Mouse (Mus musculus): ENCODE data around the gene Tob1.

Tob1 gene

DNA sequence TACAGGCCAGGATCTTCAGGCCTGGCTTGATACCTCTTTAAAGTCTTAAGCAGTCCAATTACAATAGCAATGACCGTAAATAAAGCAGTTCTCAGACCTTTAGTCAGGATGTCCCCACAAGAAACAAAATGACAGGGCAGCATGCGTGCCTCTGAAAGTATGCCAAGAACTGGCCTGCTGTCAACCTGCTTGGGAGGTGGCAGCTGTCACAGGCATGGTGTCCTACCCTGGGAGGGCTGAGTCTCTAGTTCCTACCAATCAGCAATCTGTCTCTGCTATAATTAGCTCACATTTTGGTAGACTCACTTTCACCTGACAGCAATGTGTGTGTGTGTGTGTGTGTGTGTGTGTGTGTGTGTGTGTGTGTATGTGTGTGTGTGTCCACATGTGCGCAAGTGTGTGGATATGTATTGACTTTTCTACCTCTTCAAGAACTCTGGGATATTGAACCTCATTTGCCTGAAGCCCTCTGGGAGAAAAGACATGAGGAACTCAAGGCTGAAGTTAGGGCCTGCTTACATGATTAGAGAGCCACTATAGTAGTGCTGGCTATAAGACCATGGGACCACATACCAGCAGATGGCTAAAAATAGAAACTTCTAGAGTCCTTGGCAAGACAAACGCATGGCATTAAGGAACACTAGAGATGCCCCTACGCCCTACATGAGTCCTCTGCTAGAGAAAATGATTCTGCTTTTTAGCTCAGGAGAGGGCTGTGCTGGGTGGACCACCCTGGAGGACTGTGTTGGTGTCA is 18.1 kb downstream of the Tob1 start:
- no peak for DNase-seq (ENCODE audit: low spot score)

DNA sequence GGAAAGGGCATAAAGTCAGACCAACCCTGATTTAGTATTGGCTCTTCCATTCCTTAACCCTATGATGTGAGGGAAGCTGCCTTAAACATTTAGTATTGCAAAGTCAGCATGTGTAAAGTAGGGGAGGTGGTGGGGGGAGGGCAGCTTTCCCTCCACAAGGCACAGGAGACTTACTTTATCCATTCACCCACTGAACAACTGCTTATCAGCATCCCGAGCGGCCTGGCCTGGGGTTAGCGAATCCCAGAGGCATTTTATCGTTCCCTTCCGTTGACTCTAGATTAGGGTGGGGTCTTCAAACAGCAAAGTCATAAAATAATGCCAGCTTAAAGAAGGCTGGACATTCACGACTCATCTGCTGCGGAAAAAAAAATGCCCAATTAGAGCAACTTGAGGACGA is 19.0 kb downstream of the Tob1 start:
- DNase-seq (ENCODE audit: low spot score), result no peak

DNA sequence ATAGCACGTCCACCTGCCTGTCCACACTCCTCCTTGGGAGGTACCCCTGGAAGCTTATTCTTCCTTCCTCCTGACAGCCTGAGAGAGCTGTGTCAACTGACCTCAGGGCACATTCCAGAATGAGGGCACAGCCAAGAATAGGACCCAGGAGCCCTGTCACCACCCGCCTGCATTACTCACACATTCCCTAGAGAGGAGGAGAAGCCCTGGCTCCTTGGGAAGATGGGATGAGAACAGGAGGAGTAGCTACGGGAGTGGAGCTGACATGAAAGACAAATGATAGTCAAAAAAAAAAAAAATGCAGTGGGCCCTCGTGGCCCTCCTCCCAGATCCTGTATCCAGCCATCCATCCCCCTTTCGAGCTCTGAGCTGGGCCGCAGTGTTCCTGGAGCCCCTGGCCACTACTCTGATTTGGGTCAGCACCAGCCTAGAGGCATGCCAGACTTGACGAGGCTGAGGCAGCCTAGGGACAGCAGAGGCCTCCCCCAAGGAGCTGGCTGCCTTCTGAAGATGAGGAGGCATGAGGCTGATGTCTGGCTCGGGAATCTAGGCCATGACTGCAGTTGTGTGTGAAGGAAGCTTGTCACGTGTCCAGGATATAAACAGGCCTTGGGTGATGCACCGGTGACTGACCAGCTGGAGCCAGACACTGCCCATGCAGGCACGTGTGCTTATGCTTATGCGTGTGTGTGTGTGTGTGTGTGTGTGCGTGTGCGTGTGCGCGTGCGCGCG is 20.7 kb downstream of the Tob1 start:
- peak; percentile 48 for DNase-seq (ENCODE audit: low spot score)

DNA sequence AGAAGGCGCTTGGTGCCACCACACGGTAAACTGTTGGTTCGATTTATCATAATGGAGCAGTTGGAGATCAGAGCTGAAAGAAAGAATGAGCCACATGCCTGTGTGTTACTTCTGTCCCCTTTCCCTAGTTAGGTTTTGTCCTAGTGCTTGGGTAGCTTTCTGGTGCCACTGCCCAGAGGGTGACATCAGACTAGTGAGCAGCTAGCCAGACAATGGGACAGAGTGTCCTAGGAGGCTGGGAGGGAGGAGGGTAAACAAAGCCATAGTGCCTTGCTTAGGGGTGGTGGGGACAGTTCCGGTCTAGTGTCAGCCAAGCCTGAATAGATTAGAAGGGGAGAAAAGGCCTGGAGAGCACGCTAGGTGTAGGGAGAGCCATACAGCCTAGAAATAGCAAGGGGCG is 22.2 kb downstream of the Tob1 start:
- no peak for DNase-seq (ENCODE audit: low spot score)

DNA sequence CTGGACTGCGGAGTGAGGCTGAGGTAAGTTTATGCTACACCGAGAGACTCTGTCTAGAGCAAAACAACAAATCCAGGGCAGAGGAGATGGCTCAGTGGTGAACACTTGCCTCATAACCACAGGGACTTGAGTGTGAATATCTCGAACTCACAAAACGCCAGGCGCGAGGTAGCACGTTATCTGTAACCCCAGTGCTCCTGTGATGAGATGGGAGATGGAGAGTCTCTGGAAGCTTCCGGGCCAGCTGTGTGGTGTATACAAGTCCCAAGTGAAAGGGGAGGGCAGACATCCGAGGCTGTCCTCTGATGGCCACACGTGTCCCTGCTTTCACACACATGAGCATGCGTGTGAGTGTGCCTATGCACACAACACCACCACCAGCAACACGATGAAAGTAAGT is 23.1 kb downstream of the Tob1 start:
- DNase-seq (ENCODE audit: low spot score), result no peak

DNA sequence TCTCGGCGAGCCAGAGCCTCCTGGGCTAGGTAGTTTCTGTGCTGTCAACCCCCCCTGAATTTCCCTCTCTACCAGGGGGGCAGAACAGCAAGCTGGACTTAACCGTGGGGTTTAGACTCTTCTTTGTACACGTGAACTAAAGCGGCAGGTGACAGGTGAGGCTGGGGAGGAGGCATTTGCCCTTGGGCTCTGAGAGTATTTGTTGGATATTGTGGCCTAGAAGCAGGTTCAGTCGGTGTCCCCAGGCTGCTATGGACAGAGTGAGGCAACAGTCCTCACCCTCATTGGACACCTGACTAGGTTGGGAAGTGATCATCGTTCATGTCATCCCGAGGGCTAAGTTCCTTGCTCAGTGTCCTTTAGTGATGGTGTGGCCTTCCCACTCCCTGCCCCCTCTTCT is 23.6 kb downstream of the Tob1 start:
- DNase-seq (ENCODE audit: low spot score), result no peak

DNA sequence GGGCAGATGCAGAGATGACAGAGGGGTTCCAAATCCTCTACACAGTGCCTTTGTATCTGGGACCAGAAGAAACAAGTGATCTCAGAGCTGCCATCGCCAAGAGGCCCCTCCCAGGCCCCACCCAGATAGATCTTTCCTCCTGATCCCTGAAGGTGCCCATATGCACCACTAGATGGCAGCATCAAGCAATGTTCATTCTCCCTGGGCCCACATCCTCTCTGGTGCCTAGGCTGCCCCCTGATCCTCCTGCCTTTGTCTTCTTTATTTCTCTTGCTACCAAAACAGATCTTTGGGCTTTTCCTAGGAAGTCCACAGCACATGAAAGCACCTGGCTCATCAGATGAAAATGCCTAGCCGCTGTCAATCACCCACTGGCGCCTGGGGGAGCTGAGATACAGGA is 24.8 kb downstream of the Tob1 start:
- DNase-seq (ENCODE audit: low spot score), result peak; percentile 81

DNA sequence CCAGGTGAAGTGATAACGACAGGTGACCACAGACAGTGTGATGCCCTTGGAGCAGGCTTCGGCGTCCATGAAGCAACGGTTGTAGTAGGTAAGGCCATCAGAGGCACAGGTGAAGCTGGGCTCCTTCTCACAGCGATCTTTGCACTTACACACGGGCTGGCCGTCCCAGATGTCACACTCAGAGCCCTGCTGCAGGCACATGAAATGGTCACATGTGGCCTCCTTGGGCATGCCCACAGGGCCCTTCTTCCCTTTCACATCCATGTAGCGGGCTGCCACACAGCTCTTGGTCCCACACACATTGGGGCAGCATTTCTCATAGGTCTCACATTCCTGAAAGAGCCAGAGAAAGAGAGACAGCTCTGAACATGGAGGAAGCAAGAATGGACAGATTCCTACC is 27.5 kb downstream of the Tob1 start:
- no peak for DNase-seq (ENCODE audit: low spot score)

DNA sequence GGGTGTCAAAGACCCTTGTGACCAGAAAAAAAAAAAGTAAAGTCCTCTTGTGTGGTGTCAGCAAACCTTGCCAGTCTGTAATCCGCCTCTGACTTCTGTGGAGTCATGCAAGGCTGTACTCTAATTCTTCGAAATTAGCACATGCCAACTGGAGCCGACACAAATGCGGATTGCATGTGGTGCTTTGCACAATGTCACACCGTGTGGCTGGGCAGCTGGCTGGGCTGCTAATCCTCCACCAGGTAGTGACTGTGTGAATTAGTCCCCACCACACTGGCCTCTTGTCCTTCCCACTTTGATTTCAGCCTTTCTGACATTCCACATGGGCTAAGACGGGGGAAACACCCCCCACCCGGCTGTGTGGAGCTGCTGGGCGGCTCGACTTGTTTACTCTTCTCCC is 28.5 kb downstream of the Tob1 start:
- no peak for DNase-seq (ENCODE audit: low spot score)

DNA sequence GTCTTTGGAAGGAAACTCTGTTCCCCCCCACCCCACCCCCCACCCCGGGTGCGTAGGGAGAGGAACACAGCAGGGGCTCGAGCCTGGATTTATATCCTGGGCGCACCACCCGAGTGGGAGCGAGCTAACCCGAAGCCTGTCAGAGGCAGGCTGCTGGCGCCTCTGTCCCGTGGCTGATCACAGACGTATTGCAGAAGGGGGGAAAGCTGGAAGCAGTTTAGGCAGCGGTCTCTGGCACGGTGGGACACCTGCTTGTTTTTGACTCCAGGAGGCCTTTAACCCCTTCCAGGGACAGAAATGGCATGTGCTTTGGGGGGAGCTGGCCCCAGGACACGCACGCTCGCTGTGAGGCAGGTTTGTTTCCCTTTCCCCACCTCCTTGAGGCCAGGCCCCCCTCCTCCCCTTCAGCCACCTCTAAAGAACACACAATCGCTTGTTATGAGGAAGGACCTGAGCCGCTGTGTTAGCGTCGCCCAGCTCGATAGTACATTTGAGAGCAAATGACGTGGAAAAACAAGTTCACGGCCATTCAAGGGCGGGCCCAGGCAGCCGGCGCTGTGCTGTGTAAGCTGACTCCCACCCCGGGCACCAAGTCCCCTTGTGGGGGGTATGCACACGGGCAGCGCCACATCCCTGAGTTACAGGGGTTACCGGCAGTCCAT is 31.6 kb downstream of the Tob1 start:
- DNase-seq (ENCODE audit: low spot score), result peak; percentile 25

DNA sequence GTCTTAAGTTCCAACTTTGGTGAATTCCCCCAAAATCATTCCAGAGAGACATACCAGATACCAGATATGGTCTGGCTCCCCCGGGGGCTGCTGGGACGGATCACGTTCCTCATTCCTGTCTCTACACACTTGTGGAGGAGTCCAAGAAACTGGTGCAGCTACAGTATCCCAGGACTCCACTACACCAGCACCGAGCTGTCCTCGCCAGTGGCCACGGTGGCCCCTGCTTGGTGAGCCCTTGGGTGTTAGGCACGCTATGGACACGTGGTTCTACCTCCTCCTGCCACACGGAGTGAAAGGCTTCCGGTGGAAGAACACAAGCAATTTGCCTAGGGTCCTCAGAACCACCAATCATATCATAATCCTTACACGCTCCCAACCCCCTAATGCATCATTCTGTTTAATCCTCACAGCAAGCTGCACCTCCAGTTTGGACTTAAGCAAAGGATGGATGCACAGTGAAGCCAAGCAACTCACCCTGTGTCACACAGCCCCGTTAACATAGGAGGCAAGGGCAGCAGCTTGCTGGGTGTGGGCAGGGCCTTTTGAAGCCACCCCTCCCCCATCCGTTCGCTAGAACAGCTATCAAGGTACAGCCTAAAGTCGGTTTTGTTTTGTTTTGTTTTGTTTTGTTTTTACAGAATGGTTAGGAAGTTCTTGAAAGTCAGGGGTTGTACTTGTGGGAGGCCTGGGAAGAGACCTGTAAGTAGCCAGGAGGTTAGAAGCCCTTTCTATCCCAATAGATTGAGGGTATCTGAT is 32.3 kb downstream of the Tob1 start:
- peak; percentile 35 for DNase-seq (ENCODE audit: low spot score)

DNA sequence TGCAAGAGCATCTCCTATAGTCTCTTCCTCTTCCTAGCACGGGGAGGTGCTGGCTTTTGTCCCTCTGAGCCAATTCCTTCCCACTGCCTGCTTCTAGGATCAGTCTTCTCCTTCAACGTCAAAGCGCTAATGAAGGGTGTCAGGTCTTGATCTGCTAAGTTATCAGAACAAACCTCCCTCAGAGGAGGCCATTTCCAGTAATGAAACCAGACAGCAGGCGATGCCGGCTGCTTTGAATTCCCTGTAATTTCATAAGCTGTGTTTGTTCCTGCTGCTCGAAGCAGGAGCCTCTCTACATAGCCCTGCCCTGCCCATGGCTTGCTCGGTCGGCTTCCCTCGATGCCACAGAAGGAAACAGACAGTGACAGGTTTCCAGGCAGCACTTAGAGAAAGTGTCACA is 33.1 kb downstream of the Tob1 start:
- DNase-seq (ENCODE audit: low spot score), result no peak

DNA sequence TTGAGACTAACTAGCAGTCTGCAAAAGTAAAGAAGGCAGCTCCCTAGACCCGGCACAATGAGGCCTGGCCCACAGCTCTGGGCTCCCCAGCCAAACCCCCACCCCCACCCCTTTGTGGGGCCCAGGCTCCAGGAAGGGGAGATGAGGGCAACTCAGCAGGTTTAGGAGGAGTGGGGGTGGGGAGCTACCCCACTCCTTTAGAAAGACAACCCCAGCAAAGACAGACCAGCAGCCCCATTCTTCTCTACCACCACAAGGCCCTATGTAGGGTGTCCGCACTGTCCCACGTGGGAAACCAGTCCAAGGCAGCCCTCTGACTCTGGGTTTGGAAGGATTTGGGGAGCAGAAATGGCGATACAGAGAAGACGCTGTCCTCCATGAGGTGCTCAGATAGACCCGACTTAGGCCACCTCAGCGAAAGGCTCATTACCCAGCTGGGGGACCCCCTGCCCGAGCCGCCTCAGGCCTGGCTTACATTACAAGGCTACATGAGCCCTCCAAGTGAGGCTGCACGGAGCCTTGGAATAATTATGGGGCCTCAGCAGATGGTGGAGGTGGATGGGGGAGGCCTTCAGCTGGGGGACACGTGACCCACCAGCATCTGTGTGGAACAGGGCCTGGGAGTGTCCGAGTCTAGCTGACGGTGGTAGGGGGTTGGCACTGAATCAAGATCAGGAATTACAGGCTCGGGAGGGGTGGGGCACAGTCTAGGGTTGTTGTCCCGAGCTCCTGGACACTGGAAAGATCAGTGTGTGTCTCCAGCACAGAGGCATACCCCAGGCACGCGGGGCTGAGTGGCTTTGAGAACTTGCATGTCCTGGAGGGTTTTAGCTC is 34.9 kb downstream of the Tob1 start, which contains the start of gene Wfikkn2:
Gene Wfikkn2, minus strand, starts transcription at position 51 of the 834 bp plus-strand sequence.
- peak; percentile 55 for DNase-seq (ENCODE audit: low spot score)

DNA sequence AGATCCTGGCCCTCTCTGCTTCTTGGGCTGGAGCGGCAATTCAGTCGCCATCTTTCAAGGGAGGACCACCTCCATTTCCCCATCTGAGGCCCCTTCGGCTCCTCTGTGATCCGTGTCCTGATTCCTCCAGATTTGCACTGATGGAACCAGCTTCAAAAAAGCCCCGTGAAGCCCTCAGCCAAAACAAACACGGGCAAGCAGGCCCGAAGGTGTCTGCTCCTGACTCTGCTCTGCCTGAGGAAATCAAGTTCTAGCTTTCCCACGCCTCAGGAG is 35.5 kb downstream of the Tob1 start:
- DNase-seq (ENCODE audit: low spot score), result no peak

DNA sequence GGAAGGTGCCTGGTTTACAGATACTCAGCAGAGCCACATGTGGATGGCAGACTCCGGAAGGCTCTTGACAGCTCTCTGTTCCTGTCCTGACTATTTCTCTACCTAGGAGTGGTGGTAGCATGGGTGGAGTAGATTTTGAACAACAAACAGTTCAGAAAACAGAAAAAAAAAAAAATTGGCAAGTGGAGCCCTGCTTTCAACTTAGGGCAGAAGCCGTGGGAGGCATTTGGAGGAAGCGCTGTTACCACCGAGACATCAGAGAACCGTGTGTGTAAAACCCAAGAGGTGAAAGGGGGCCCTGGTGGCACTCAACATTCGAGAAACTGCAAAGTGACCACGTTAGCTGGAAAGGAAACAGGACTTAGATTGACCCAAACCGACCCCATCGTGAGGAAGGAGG is 41.9 kb downstream of the Tob1 start:
- DNase-seq (ENCODE audit: low spot score), result no peak

DNA sequence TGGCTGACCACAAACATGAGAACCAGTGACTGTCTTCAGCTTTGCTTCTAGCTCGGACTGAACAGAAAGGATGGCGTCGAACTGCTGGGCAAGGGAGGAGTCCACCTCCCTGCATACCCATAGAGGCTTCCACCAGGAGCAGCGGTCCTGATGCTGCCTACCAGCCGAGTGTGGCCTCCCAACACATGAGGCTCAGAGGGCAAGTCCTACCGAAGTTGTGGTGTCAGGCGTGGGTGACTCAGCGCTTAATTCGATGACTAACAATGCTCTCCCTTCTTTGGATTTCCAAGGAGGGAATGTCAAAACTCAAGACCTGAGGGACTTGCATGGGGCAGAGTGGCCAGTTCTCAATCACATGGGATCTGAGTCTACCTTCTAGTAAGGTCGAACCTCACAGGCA is 42.4 kb downstream of the Tob1 start:
- peak; percentile 52 for DNase-seq (ENCODE audit: low spot score)

DNA sequence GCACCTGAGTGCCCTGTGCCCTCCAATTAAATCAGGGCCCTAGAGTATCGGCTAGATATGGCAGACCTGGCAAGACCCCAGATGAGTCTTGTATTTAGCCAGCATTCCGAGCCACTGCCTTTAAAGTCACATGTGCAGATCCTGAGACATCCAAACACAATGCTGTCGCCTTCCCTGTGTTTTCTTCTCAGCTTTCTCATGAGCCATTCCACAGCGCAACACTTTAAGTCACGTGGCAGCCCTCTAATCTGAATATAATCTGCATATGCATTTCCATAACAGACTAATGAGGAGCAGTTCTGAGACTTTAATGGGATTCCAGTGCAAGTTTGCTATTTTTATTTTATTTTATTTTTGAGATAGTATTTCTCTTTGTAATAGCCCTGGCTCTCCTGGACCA is 44.5 kb downstream of the Tob1 start:
- DNase-seq (ENCODE audit: low spot score), result no peak

DNA sequence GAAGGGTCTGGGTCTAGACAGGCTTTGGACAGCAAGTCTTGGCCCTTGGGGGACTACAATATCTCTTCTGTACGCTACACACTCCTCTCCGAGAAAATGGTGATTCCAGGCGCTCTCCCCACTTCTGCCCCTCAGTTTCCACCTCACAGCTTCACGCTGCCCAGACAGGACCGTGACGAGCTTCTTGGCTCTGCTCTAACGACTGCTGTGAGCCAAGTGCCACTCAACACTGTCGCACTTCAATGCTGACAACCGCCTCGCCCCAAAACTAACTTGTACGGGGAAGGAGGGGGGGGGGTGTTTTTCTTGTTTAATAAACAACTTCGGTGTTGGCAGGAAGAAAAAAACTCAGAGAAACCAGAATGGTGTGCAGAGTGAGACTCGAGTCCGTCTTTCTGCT is 46.7 kb downstream of the Tob1 start:
- no peak for DNase-seq (ENCODE audit: low spot score)

DNA sequence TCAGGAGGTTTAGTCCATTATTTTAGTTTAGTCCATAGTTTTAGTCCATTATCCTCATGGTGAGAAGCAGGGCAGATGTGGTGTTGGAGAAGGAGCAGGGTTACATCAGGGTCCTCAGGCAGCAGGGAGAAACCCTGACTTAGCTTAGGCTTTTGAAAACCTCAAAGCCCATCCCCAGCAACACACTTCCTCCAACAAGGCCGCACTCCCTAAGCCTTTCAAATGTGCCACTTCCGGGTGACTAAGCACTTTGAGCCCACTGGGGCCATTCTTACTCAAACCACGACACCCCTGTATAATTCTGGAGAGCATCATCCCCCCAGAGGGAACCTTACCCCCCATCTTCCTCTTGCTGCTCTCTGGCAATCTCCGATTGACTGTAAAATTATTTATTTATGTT is 48.6 kb downstream of the Tob1 start:
- no peak for DNase-seq (ENCODE audit: low spot score)

DNA sequence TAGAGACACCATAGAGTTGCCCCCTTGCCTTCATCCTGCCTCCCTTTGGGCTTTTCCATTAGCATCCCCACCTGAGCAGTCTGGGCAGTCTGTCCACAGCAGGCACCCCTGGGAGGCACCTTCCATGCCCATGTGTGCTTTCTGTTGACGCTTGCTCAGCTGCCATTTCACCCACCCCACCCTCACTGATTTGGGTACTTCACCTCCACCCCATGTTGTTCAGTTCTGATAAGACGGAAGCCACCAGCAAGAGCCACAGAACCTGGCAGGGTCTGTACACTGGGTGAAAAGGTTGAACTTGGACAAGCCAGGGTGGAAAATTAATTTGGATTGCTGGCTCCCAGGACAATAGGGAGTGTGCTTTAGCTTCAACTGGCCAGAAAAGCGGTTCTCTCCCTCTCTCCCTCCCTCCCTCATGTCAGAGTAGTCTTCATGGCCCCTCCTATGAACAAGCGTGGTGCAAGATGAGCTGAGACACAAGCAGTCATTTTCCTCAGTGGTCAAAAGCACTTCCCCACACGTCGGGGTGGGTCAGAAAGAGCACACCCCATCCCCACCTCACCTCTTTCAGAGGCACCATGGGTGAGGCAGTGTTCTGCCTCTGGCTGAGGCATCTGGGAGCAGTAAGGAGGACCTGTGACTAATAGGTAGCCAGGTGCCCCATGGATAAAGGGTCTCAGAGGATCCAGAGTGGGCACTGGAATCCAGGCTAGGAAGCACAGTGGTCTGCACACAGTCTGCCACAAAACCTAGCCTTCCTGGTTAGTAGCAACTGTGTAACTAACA is 50.5 kb downstream of the Tob1 start:
- DNase-seq (ENCODE audit: low spot score), result no peak
